Mouse (Mus musculus) neural tube, embryonic 14.5 days (tissue): ENCODE data around the gene Skida1. TPM values are rescaled to one million over a fixed set of nuclear protein-coding genes. Genes with fewer than 3 reads are reported as not detected.

Experiments
- ATAC-seq: fragments of 200-750 bp; cut with Nextera tagmentation; 2 replicates; pipeline ENCODE4 v1.8.0; 2017; ENCODE audit warnings: low read depth, mild to moderate bottlenecking, moderate TSS enrichment, moderate library complexity
- H3K27ac ChIP-seq: fragments of 300-500 bp; sonication (generic); 2 replicates; pipeline ENCODE4 v1.5.1; 2014; ENCODE audit warnings: low read depth, mild to moderate bottlenecking, control low read depth, low read length, moderate library complexity, mixed read lengths
- H3K27me3 ChIP-seq: fragments of 300-500 bp; sonication (generic); 2 replicates; pipeline ENCODE4 v1.6.1; 2014; ENCODE audit warnings: low read length; ENCODE audit not compliant: control insufficient read depth, insufficient read depth
- H3K36me3 ChIP-seq: fragments of 300-500 bp; sonication (generic); 2 replicates; pipeline ENCODE4 v1.6.1; 2014; ENCODE audit warnings: low read length, mixed read lengths; ENCODE audit not compliant: control insufficient read depth, insufficient read depth
- H3K4me1 ChIP-seq: fragments of 300-500 bp; sonication (generic); 2 replicates; pipeline ENCODE4 v1.6.1; 2014; ENCODE audit warnings: low read length; ENCODE audit not compliant: control insufficient read depth, insufficient read depth
- H3K4me2 ChIP-seq: fragments of 300-500 bp; sonication (generic); 2 replicates; pipeline ENCODE4 v1.6.1; 2014; ENCODE audit warnings: mild to moderate bottlenecking, low read depth, low read length, control low read depth
- H3K4me3 ChIP-seq: fragments of 300-500 bp; sonication (generic); 2 replicates; pipeline ENCODE4 v1.5.1; 2014; ENCODE audit warnings: low read depth, low read length, control low read depth, mixed read lengths
- H3K9ac ChIP-seq: fragments of 300-500 bp; sonication (generic); replicated peaks from 2 replicates; pipeline ENCODE4 v1.6.1; 2014; ENCODE audit warnings: low read depth, mild to moderate bottlenecking, control low read depth, low read length, mixed read lengths
- H3K9me3 ChIP-seq: fragments of 300-500 bp; sonication (generic); 2 replicates; pipeline ENCODE4 v1.6.1; 2016; ENCODE audit warnings: low read length; ENCODE audit not compliant: control insufficient read depth
- WGBS: fragments of 180-500 bp; shearing (Covaris S2); extraction: QIAGEN DNeasy Blood & Tissue Kit; methylation state at CpG from one replicate; pipeline ENCODE4 v1.1.7; 2014; 5-methylcytosine and 5-hydroxymethylcytosine counted together
- polyA plus RNA-seq: library from polyadenylated mRNA; unstranded; fragments of >200 nt; fragmentation: Nextera tagmentation; extraction: Ambion mirVana; gene quantifications from 2 replicates; pipeline ENCODE4 v1.2.1, GENCODE M21; 2014

Gene Skida1
- polyA plus RNA-seq, 1 experiment from 2014 or later, result 3.9 TPM

GRCm38 (mm10) chr2:18016639-18017038, 32.2 kb downstream of the Skida1 start:
- no peak overlapping the region for H3K9ac ChIP-seq
- H3K36me3 ChIP-seq, result no peaks in the 10 kb centered on the region
- H3K27ac ChIP-seq, result no peak overlapping the region
- ATAC-seq, result no peak
- 90% methylated on average over 1 of the region's 1 CpGs for WGBS
- no peaks in the 10 kb centered on the region for H3K9me3 ChIP-seq
- H3K27me3 ChIP-seq, result no peaks in the 10 kb centered on the region
- H3K4me2 ChIP-seq, result no peak overlapping the region
- no peak overlapping the region for H3K4me3 ChIP-seq
- H3K4me1 ChIP-seq, result no peaks in the 10 kb centered on the region

- Histone ChIP-seq H3K9me3 (no peaks in the 10 kb centered on the region), H3K9ac (no peak overlapping the region), H3K4me1 (no peaks in the 10 kb centered on the region), H3K27me3 (no peaks in the 10 kb centered on the region), H3K36me3 (no peaks in the 10 kb centered on the region), H3K27ac (no peak overlapping the region), H3K4me3 (no peak overlapping the region), H3K4me2 (no peak overlapping the region)
- 63% methylated on average over 3 of the region's 3 CpGs for WGBS
- no peak for ATAC-seq
These were observed 33.3 kb downstream of the Skida1 start for GRCm38 (mm10) chr2:18015581-18015980.

DNA sequence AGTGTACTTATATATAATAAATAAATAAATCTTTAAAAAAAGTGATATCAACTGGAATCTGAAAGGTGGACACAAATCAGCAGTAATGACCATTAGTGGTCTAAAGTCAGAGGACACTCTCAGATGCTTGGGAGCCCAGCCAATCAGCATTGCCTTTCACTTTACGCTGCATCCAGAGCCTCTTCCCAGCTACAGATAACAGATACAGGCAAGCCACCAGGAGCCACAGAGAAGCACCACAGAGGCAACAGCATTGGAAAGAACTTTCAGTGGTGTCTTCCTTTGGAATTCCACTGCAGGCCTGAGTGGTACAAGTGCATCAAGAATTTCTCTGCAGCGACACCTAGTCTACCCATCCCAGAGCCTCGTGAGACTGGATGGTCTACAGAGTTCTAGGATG, 36.0 kb downstream of the Skida1 start:
- ATAC-seq, result no peak
- no peak overlapping the region for H3K9ac ChIP-seq
- H3K27me3 ChIP-seq, result no peaks in the 10 kb centered on the region
- H3K9me3 ChIP-seq, result no peaks in the 10 kb centered on the region
- H3K36me3 ChIP-seq, result no peaks in the 10 kb centered on the region
- no peak overlapping the region for H3K27ac ChIP-seq
- H3K4me3 ChIP-seq, result no peak overlapping the region
- no peak overlapping the region for H3K4me2 ChIP-seq
- no peaks in the 10 kb centered on the region for H3K4me1 ChIP-seq
- WGBS, result 92% methylated on average over 3 of the region's 3 CpGs

- no peak overlapping the region for H3K9ac ChIP-seq
- no peak overlapping the region for H3K4me3 ChIP-seq
- no peak for ATAC-seq
- H3K36me3 ChIP-seq, result no peaks in the 10 kb centered on the region
- no peaks in the 10 kb centered on the region for H3K27me3 ChIP-seq
- no peak overlapping the region for H3K4me2 ChIP-seq
- H3K9me3 ChIP-seq, result no peaks in the 10 kb centered on the region
- H3K4me1 ChIP-seq, result no peaks in the 10 kb centered on the region
- WGBS, result 88% methylated on average over 6 of the region's 6 CpGs
- no peak overlapping the region for H3K27ac ChIP-seq
These were observed 37.6 kb downstream of the Skida1 start for GRCm38 (mm10) chr2:18011226-18011625.

GRCm38 (mm10) chr2:18005137-18005536, 43.7 kb downstream of the Skida1 start:
- Histone ChIP-seq H3K27ac (no peak overlapping the region), H3K9ac (no peak overlapping the region), H3K27me3 (no peaks in the 10 kb centered on the region), H3K4me1 (no peaks in the 10 kb centered on the region), H3K4me3 (no peak overlapping the region), H3K4me2 (no peak overlapping the region), H3K36me3 (no peaks in the 10 kb centered on the region), H3K9me3 (no peaks in the 10 kb centered on the region)
- 27% methylated on average over 8 of the region's 8 CpGs for WGBS
- ATAC-seq, result no peak

GRCm38 (mm10) chr2:18004286-18004685, 44.6 kb downstream of the Skida1 start:
- H3K4me1 ChIP-seq, result no peaks in the 10 kb centered on the region
- H3K27ac ChIP-seq, result no peak overlapping the region
- 75% methylated on average over 4 of the region's 4 CpGs for WGBS
- H3K27me3 ChIP-seq, result no peaks in the 10 kb centered on the region
- ATAC-seq, result no peak
- H3K4me2 ChIP-seq, result no peak overlapping the region
- no peaks in the 10 kb centered on the region for H3K36me3 ChIP-seq
- no peaks in the 10 kb centered on the region for H3K9me3 ChIP-seq
- H3K4me3 ChIP-seq, result no peak overlapping the region
- no peak overlapping the region for H3K9ac ChIP-seq

DNA sequence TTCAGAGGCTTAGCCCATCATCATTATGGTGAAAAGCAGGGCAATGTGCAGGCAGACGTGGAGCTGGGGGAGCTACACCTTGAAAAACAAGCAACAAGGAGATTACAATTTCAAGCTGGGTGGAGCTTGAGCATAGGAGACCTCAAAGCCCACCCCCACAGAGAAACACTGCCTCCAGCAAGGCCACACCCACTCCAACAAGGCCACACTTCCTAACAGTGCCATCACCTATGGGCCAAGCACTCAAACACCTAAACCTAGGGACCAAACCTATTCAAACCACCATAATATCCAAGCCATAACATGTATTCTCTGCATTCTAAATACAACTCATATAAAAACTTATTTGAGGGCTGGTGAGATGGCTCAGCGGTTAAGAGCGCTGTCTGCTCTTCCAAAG, 46.5 kb downstream of the Skida1 start:
- Histone ChIP-seq H3K27ac (no peak overlapping the region), H3K4me3 (no peak overlapping the region), H3K4me2 (no peak overlapping the region), H3K36me3 (no peaks in the 10 kb centered on the region), H3K9me3 (no peaks in the 10 kb centered on the region), H3K9ac (no peak overlapping the region), H3K4me1 (no peaks in the 10 kb centered on the region), H3K27me3 (no peaks in the 10 kb centered on the region)
- no peak for ATAC-seq
- WGBS, result 98% methylated on average over 3 of the region's 3 CpGs

DNA sequence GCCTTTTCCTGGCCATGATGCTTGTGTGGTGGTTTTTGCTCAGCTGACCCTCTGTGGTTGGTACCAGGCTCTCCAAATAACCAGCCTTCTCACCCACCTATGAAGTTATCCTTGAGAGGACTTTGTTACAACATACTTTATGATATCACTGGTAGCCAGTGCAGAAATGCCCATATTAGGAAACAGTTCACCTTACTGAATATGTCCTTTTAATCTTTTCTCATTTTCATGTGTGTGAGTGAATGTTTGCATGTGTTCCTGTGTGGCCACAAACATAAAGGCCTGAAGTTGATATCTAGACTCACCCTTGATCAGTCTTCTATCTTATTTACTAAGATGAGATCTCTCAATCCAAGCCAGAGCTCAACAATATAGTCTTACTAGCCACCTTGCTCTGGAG, 52.0 kb downstream of the Skida1 start, which contains the start of gene H2al2a:
Gene H2al2a, minus strand, starts transcription at position 101 of the 400 bp plus-strand sequence.
- no peaks in the 10 kb centered on the region for H3K27me3 ChIP-seq
- H3K9me3 ChIP-seq, result no peaks in the 10 kb centered on the region
- no peaks in the 10 kb centered on the region for H3K36me3 ChIP-seq
- no peak within 1 kb of the TSS for H3K27ac ChIP-seq
- no peak within 1 kb of the TSS for H3K4me2 ChIP-seq
- ATAC-seq, result no peak
- no peak within 1 kb of the TSS for H3K9ac ChIP-seq
- no peak within 1 kb of the TSS for H3K4me3 ChIP-seq
- no peaks in the 10 kb centered on the region for H3K4me1 ChIP-seq
